Mouse (Mus musculus): Measurements from ENCODE around the gene Edem1. TPM values are rescaled to one million over a fixed set of nuclear protein-coding genes. Genes with fewer than 3 reads are reported as not detected.

Gene Edem1
- total and polyA plus RNA-seq, 3 experiments, result 70.9 to 216 (median 157) TPM

DNA sequence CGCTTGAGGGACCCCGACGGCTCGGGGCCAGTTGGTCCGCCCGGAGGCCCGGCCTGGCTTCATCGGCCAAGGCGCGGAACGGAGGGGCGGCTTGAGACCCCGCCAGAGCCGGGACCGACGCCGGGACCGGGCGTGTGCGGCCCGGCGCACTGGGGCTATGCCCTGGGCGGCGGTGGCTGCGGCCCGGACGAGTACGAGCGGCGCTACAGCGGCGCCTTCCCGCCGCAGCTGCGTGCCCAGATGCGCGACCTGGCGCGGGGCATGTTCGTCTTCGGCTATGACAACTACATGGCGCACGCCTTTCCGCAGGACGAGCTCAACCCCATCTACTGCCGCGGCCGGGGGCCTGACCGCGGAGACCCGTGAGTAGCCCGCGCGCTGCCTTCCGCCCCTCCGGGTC is 431 bp downstream of the Edem1 start:
- H3K27me3 ChIP-seq (replicated peaks), result no peaks in the 10 kb centered on the region
- dilution Hi-C loops (cut with MboI; ENCODE audit: extremely low pct_ligation_motif_present, extremely low pct_unique_long_range_greater_than_20kb, low sequenced_read_pairs) (no loop called here), in situ Hi-C loops (cut with MboI; ENCODE audit: low pct_ligation_motif_present, low pct_unique_long_range_greater_than_20kb, low sequenced_read_pairs) (no loop called here)
- H3K4me3 ChIP-seq (replicated peaks in 1 of 3; ENCODE audit: low read depth in 2 of 3, low read length in 2 of 3, poor library complexity in 1 of 3), result peak overlapping the region; percentile 83 to 96 (median 91)
- no peaks in the 10 kb centered on the region for H3K9me3 ChIP-seq (replicated peaks; ENCODE audit: low read length)
- H3K79me2 ChIP-seq (replicated peaks; ENCODE audit: control insufficient read depth, extremely low read depth, insufficient read depth, poor library complexity, severe bottlenecking), result peaks cover 51% of the 10 kb centered on the region
- peak overlapping the region; percentile 14; the same call in 1 of the 2 replicates for H3K4me2 ChIP-seq (ENCODE audit: insufficient read depth, low read depth, poor library complexity, severe bottlenecking)
- peak overlapping the region; percentile 76 for H3K9ac ChIP-seq (ENCODE audit: insufficient read depth, low read depth)
- DNase-seq (ENCODE audit: extremely low read depth), result no peak
- TF ChIP-seq EP300 (IDR thresholded peaks at IDR 0.05; ENCODE audit: low read length), result no peak
- peak; percentile 81 for TF ChIP-seq UBTF (IDR thresholded peaks at IDR 0.05; ENCODE audit: low read depth, low read length)
- no peak for TF ChIP-seq JUN (IDR thresholded peaks at IDR 0.05; ENCODE audit: insufficient read depth, low read depth, low read length)
- TF ChIP-seq MYC (IDR thresholded peaks at IDR 0.05; ENCODE audit: low read depth, low read length), result no peak
- no peak for TF ChIP-seq ZC3H11A (IDR thresholded peaks at IDR 0.05; ENCODE audit: low read depth, low read length)
- peak; percentile 22; the same call in 1 of the 2 replicates for TF ChIP-seq MAX (IDR thresholded peaks at IDR 0.05; ENCODE audit: low read length)
- TF ChIP-seq BHLHE40 (IDR thresholded peaks at IDR 0.05; ENCODE audit: low read depth, low read length), result 0 out of 2 replicates have a peak, but pooled peaks have one; percentile 41
- TF ChIP-seq HCFC1 (IDR thresholded peaks at IDR 0.05; ENCODE audit: low read depth, low read length), result no peak
- TF ChIP-seq POLR2AphosphoS2 (IDR thresholded peaks at IDR 0.05; ENCODE audit: low read depth, low read length), result no peak
- TF ChIP-seq SIN3A (IDR thresholded peaks at IDR 0.05; ENCODE audit: low read length), result peak; percentile 19; the same call in 1 of the 2 replicates
- TF ChIP-seq MAFK (IDR thresholded peaks at IDR 0.05; ENCODE audit: insufficient replicate concordance, low read length), result no peak
- TF ChIP-seq NELFE (IDR thresholded peaks at IDR 0.05; ENCODE audit: low read depth, low read length), result no peak
- TF ChIP-seq CHD2 (IDR thresholded peaks at IDR 0.05; ENCODE audit: low read length), result no peak
- no peak for TF ChIP-seq E2F4 (IDR thresholded peaks at IDR 0.05; ENCODE audit: insufficient replicate concordance, low read depth, low read length)
- no peak for TF ChIP-seq ELF1 (IDR thresholded peaks at IDR 0.05; ENCODE audit: low read depth, low read length)
- TF ChIP-seq JUND (conservative IDR thresholded peaks at IDR 0.05; ENCODE audit: low read depth, low read length), result no peak
- peaks cover 2 to 6% of the 10 kb centered on the region in 2 experiments for H3K36me3 ChIP-seq (replicated peaks in 1 of 2; ENCODE audit: control insufficient read depth in 1 of 2, insufficient read depth in 1 of 2, low read length in 1 of 2)
- H3K4me1 ChIP-seq (ENCODE audit: control insufficient read depth in 1 of 2, insufficient read depth in 2 of 2), result peaks cover 2 to 44% of the 10 kb centered on the region in 2 experiments; a peak in 3 of 4 replicates
- H3K27ac ChIP-seq (ENCODE audit: insufficient read depth, low read depth), result peak overlapping the region; percentile 44

DNA sequence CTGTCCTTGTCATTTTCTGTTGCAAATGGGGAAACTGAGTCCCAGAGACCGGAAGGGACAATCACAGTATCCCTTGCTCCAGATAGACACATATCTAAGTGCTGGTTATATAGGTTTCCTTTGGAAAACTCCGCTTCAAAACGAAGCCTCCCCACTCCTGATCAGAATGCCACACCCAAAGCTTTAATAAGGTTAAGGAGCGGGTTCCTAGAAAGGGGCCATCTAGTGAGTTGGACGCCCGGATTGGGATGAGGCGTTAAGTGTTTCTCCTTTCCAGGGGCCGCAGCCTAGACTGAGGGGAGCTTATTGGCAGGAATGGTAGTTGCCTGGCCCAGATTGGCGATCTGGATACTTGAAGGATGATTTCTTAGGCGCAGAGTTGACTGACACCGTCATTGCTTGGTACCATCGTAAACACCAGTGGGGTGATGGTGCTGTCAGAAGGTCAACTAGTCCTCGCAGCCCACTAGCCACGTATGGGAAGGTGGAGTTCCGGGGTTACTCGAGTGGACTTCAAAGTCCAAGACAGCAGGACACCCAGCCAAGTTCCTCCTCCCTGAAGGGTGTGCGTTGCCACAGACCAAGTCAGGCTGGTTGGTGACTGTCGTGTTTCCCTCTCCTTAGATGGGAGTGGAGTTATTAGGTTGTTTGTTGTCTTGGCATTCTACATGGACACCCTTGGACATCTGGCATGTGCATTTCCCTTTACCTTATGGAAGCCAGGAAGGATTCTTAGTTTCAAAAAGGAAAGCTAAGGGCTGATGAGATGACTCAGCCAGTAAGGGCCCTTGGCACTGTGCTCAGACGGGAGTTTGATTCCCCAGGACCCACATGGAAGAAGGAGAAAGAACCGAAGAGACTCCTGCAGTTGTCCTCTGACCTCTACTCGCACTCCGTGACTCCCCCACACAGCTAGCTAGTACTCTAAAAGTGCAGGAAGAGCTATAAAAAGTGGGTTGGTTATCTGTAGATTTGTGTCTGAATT is 1.2 kb downstream of the Edem1 start:
- dilution Hi-C loops (cut with MboI; ENCODE audit: extremely low pct_ligation_motif_present, extremely low pct_unique_long_range_greater_than_20kb, low sequenced_read_pairs), result no loop called here
- H3K36me3 ChIP-seq (replicated peaks in 1 of 2; ENCODE audit: control insufficient read depth in 1 of 2, insufficient read depth in 1 of 2, low read length in 1 of 2), result peaks cover 0 to 2% of the 10 kb centered on the region in 2 experiments
- peak overlapping the region; percentile 76 for H3K9ac ChIP-seq (ENCODE audit: insufficient read depth, low read depth)
- H3K27ac ChIP-seq (ENCODE audit: insufficient read depth, low read depth), result peak overlapping the region; percentile 44
- in situ Hi-C loops (cut with MboI; ENCODE audit: low pct_ligation_motif_present, low pct_unique_long_range_greater_than_20kb, low sequenced_read_pairs), result no loop called here
- peak overlapping the region; percentile 83 to 96 (median 91) for H3K4me3 ChIP-seq (replicated peaks in 1 of 3; ENCODE audit: low read depth in 2 of 3, low read length in 2 of 3, poor library complexity in 1 of 3)
- peaks cover 2 to 42% of the 10 kb centered on the region in 2 experiments; a peak in 3 of 4 replicates for H3K4me1 ChIP-seq (ENCODE audit: control insufficient read depth in 1 of 2, insufficient read depth in 2 of 2)
- H3K4me2 ChIP-seq (ENCODE audit: insufficient read depth, low read depth, poor library complexity, severe bottlenecking), result peak overlapping the region; percentile 45
- no peak for DNase-seq (ENCODE audit: extremely low read depth)
- H3K9me3 ChIP-seq (replicated peaks; ENCODE audit: low read length), result no peaks in the 10 kb centered on the region
- no peaks in the 10 kb centered on the region for H3K27me3 ChIP-seq (replicated peaks)
- H3K79me2 ChIP-seq (replicated peaks; ENCODE audit: control insufficient read depth, extremely low read depth, insufficient read depth, poor library complexity, severe bottlenecking), result peaks cover 60% of the 10 kb centered on the region
- TF ChIP-seq RAD21 (IDR thresholded peaks at IDR 0.05; ENCODE audit: low read depth, low read length) (no peak), SIN3A (IDR thresholded peaks at IDR 0.05; ENCODE audit: low read length) (no peak; the same call in 1 of the 2 replicates), ZKSCAN1 (IDR thresholded peaks at IDR 0.05; ENCODE audit: borderline replicate concordance, low read depth, low read length) (no peak), POLR2A (IDR thresholded peaks at IDR 0.05; ENCODE audit: low read depth, low read length) (no peak), ELF1 (IDR thresholded peaks at IDR 0.05; ENCODE audit: low read depth, low read length) (0 out of 2 replicates have a peak, but pooled peaks have one; percentile 24), E2F4 (IDR thresholded peaks at IDR 0.05; ENCODE audit: insufficient replicate concordance, low read depth, low read length) (no peak), ZC3H11A (IDR thresholded peaks at IDR 0.05; ENCODE audit: low read depth, low read length) (no peak), USF2 (conservative IDR thresholded peaks at IDR 0.05; ENCODE audit: low read depth, low read length) (no peak), PAX5 (IDR thresholded peaks at IDR 0.05; ENCODE audit: low read length) (no peak), GABPA (IDR thresholded peaks at IDR 0.05; ENCODE audit: insufficient replicate concordance, low read depth, low read length) (no peak), TCF12 (IDR thresholded peaks at IDR 0.05; ENCODE audit: low read depth, low read length) (no peak), SMC3 (IDR thresholded peaks at IDR 0.05; ENCODE audit: low read depth, low read length) (no peak), TBP (conservative IDR thresholded peaks at IDR 0.05; ENCODE audit: low read depth, low read length) (0 out of 2 replicates have a peak, but pooled peaks have one; percentile 9), IRF4 (IDR thresholded peaks at IDR 0.05; ENCODE audit: low read depth, low read length) (no peak), JUN (IDR thresholded peaks at IDR 0.05; ENCODE audit: insufficient read depth, low read depth, low read length) (no peak), ETS1 (conservative IDR thresholded peaks at IDR 0.05; ENCODE audit: low read depth, low read length) (no peak), CHD1 (IDR thresholded peaks at IDR 0.05; ENCODE audit: low read depth, low read length) (no peak; the same call in 1 of the 2 replicates), NRF1 (IDR thresholded peaks at IDR 0.05; ENCODE audit: low read depth, low read length) (no peak)
